Mouse (Mus musculus): ENCODE results near the gene Cnga1. TPM values are rescaled to one million over a fixed set of nuclear protein-coding genes. Genes with fewer than 3 reads are reported as not detected.
A peak's percentile ranks its signal among the peaks of the same experiment; 100 is the strongest.
"Not testable (repeated sequence)": the region's sequence is repeated elsewhere in the genome, so short reads cannot be mapped to it uniquely, and the experiment has no call there.

Gene Cnga1
- polyA plus RNA-seq, 1 experiment from 2014 or later: not detected

DNA sequence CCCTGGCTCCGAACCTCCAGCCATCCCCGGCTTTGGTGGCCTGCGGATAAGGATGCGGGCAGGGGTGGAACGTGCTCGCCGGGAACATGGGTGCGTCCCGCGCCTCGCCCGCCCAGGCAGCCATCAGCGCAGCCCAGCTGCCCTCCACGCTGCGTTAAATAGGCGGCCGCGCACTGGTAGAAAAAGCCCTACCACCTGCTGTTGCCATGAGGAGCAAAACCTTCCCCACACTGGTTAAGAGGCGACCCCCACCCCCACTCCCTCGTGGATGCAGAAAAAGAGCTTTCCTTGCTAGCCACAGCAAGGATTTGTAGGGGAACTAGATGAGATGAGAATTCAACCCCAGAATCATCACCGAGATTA lies 63.1 kb downstream of the Cnga1 start, which contains the start of gene Zar1:
TSS of gene Zar1 (minus strand) at position 285 of the 363 bp plus-strand sequence.
- not testable (repeated sequence) for H3K4me1 ChIP-seq (replicated peaks); H3K27ac ChIP-seq (replicated peaks); H3K36me3 ChIP-seq (replicated peaks); H3K9me3 ChIP-seq (replicated peaks); ATAC-seq (ENCODE audit: insufficient read depth); H3K9ac ChIP-seq
- peak within 1 kb of the TSS; percentile 58 for H3K4me2 ChIP-seq
- 9% methylated on average over 19 of the region's 21 CpGs for WGBS (ENCODE audit: insufficient replicate concordance)
- peak within 1 kb of the TSS; percentile 25 for H3K4me3 ChIP-seq (replicated peaks)
- peaks cover 44% of the 10 kb centered on the region for H3K27me3 ChIP-seq

DNA sequence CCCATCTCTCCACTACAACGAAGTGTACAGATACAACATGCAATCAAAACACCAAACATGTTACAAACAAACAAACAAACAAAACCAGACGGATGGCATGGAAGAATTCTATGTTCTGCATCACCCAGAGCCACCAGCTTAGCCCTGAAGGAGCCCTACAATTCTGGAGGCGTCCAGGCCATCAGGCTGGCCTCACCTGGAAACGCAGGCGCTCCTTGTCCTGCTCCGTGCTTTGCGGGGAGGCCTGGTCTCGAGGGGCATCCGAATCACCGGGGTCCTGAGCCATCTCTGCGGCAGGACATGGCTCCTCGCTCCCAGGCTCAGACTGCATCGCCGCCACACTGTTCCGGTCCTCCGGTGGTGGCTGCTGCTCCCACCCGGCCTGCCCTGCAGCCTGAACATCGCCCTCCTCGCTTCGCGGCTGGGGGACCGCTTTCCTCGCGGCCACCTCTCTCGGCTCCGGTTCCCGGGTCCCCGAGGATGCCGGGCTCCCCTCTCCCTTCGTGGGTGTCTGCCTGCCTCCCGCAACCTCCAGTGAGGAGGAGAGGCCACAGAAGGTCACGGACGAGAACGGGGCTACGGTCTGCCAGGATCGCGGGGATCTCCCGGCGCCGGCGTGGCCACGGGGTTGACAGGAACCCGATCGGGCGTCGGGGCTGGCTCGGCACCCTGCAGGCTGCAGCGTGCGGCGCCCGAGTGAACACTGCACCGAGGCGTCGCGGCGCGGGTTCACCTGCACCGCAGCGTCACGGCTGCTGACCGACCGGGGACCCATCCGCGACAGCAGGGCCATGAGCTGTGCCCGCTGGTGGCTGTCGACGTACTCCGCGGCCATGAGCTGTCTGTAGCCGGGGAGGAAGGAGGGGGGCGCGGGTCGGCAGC lies 63.7 kb downstream of the Cnga1 start:
- H3K9me3 ChIP-seq (replicated peaks); H3K4me1 ChIP-seq (replicated peaks); ATAC-seq (ENCODE audit: insufficient read depth); H3K27ac ChIP-seq (replicated peaks); H3K36me3 ChIP-seq (replicated peaks); H3K9ac ChIP-seq: not testable (repeated sequence)
- peak overlapping the region; percentile 58 for H3K4me2 ChIP-seq
- WGBS (ENCODE audit: insufficient replicate concordance): 5% methylated on average over 70 of the region's 73 CpGs
- peak overlapping the region; percentile 25 for H3K4me3 ChIP-seq (replicated peaks)
- peaks cover 40% of the 10 kb centered on the region for H3K27me3 ChIP-seq

DNA sequence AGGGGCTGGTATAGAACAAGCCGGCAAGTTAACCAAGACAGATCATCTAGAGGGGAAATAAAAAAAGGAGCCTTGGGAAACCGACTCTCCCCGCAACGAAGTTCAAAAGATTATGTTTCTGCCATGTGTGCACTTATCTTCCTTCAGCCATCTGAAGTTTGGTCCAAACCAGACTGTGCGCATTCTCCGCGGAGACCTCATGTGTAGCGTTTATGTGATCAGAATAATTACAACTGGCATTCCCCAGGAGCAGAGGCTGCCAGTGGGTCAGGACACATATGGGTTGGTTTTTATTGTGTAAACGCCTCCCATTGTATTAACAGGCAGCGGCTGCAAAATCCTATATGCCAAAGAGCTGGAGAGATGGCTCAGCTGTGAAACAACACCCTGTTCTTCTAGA lies 64.5 kb downstream of the Cnga1 start:
- not testable (repeated sequence) for H3K36me3 ChIP-seq (replicated peaks); ATAC-seq (ENCODE audit: insufficient read depth); H3K4me2 ChIP-seq; H3K4me3 ChIP-seq (replicated peaks); H3K9me3 ChIP-seq (replicated peaks); H3K4me1 ChIP-seq (replicated peaks); H3K27ac ChIP-seq (replicated peaks); H3K9ac ChIP-seq
- peaks cover 40% of the 10 kb centered on the region for H3K27me3 ChIP-seq
- 65% methylated on average over 10 of the region's 10 CpGs for WGBS (ENCODE audit: insufficient replicate concordance)

DNA sequence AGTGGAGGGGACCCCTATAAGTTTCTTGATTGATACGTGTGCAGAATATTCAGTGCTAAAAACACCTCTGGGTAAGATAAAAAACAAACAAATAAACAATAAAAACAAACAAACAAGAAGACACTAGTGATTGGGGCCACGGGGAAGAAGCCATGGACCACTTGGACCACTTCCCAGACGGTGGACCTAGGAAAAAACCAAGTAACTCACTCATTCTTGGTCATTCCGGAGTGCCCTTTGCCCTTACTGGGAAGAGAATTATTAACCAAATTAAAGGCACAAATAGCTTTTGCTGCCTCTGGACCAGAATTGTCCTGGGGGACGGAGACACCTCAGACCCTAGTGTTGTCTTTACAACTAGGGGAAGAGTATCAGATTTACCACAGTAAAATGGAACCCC lies 78.5 kb downstream of the Cnga1 start:
- Histone ChIP-seq H3K4me2 (no peak overlapping the region), H3K27me3 (no peaks in the 10 kb centered on the region), H3K36me3 (replicated peaks) (no peaks in the 10 kb centered on the region), H3K9me3 (replicated peaks) (no peaks in the 10 kb centered on the region), H3K27ac (replicated peaks) (no peak overlapping the region), H3K4me1 (replicated peaks) (peaks cover 3% of the 10 kb centered on the region; the same call in 1 of the 2 replicates), H3K9ac (no peak overlapping the region), H3K4me3 (replicated peaks) (no peak overlapping the region)
- WGBS (ENCODE audit: insufficient replicate concordance): 69% methylated on average over 5 of the region's 5 CpGs
- no peak for ATAC-seq (ENCODE audit: insufficient read depth)

DNA sequence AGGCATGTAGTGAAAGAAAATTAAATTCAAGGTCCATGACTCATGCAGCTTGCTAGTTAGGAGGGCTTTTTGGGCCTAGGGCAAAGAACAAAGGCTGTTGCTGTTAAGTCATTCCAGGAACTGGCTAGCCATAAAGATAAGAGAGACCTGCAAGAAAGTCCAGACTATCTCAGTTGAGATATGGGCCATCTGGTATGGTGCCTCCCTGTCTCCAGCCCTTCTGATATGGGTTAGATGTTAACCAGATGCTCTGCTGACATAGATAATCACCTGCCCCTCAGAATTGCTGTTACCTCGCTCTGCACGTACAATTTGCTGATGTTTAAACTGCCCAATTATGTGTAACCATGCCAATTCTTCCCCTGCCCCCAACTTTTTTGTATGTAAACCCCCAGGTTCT lies 80.9 kb downstream of the Cnga1 start:
- not testable (repeated sequence) for H3K36me3 ChIP-seq (replicated peaks); ATAC-seq (ENCODE audit: insufficient read depth); H3K4me3 ChIP-seq (replicated peaks); H3K9ac ChIP-seq; H3K27me3 ChIP-seq; H3K9me3 ChIP-seq (replicated peaks); H3K27ac ChIP-seq (replicated peaks); H3K4me2 ChIP-seq
- WGBS (ENCODE audit: insufficient replicate concordance): 41% methylated on average over 2 of the region's 2 CpGs
- H3K4me1 ChIP-seq (replicated peaks): peaks cover 15% of the 10 kb centered on the region

DNA sequence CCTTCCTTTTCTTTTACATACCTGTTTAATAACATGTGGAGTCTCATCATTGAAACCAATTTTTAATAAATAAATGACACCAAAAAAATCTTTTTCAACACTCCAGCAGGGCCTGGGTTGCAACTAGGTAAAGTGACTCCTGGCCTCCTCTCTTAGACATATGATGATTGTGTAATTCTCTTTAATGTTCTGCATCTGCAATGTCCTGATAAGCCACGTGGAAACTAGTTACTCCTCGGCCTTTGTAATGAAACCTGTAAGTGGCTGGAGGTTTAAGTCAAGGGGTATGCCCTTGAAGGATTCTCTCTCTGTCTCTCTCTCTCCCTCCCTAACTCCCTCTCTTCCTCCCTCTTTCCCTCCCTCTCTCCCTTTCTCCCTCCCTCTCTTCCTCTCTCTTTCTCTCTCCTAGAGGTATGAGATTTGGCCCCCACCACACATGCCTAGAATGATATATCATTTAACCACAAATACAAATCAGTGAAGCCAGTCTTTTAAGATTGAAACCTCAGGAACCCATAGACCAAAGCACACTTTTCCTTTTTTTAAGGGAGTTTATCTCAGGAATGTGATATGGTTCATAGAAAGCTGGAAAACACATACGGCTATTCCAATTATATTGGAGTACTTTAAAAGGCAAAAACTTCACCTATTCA lies 83.0 kb downstream of the Cnga1 start:
- Histone ChIP-seq H3K27me3 (no peaks in the 10 kb centered on the region), H3K36me3 (replicated peaks) (no peaks in the 10 kb centered on the region), H3K27ac (replicated peaks) (no peak overlapping the region), H3K4me2 (no peak overlapping the region), H3K9me3 (replicated peaks) (no peaks in the 10 kb centered on the region), H3K4me3 (replicated peaks) (no peak overlapping the region), H3K9ac (no peak overlapping the region), H3K4me1 (replicated peaks) (peaks cover 18% of the 10 kb centered on the region)
- ATAC-seq (ENCODE audit: insufficient read depth): no peak
- 35% methylated on average over 3 of the region's 3 CpGs for WGBS (ENCODE audit: insufficient replicate concordance)

DNA sequence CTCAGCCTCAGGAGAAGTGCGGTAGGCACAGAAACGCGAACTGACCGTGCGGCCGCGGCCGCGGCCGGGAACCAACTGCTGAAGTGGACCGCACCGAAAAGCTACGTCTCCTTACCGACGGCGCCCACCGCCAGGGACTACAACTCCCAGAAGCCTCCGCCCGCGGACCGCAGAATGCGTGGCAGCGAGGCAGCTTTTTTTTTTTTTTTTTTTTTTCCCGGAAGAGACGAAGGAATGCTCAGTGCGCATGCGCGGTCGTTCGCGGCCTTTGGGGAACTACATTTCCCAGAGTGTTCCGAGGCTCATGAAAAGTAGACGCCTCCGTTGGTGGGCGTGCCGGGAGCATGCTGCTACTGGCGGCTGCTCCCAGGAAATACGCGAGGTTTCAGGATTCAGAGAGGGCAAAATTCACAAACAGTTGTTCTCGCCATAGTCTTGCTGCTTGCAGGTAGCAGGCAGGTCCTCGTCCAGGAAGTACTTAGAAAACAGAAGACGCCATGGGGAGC lies 84.5 kb downstream of the Cnga1 start, which contains the start of gene Nfxl1:
TSS of gene Nfxl1 (minus strand) at position 141 of the 506 bp plus-strand sequence.
- under 1% methylated on average over 42 of the region's 42 CpGs for WGBS (ENCODE audit: insufficient replicate concordance)
- peaks cover 5% of the 10 kb centered on the region; the same call in 1 of the 2 replicates for H3K36me3 ChIP-seq (replicated peaks)

DNA sequence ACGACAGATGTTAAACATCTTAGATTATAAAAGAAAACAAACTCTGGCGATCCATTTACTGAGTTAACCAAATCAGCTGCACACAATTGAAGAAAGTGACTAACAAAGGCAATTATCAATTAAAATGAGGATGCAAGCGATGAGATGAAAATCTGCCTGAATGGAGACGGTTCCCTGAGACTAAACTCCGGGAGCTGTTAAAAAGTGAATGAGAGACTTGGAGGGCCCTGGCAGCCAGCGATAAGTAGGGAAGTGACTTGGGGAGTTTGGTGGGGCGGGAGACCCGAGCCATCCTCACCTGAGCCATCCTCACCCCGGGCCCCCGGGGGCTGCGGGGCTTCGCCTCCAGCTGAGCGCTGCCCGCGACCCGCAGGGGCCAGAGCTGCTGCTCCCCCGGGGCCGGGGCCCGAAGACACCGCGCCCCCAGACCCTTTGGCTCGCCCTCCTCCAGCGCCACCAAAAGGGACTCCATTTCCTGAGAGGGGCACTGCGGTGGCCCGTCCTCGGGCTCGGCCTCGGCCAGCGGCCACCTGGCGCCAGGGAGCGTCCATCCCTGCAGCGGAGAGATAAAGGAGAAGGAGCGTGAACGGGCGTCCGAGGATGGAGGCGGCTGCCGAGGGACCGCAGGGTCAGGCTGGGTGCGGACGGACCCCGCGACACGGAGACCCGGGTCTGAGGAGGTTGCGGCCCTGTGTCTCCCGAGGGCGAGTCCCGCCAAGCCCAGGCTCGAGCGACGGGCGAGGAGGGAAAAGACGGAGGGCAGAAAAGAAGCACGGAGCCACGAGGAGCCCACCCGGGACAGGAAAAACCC lies 85.2 kb downstream of the Cnga1 start:
- peaks cover 18% of the 10 kb centered on the region for H3K4me1 ChIP-seq (replicated peaks)
- H3K9ac ChIP-seq: peak overlapping the region; percentile 88
- H3K36me3 ChIP-seq (replicated peaks): peaks cover 7% of the 10 kb centered on the region; the same call in 1 of the 2 replicates
- peak; percentile 82 for ATAC-seq (ENCODE audit: insufficient read depth)
- 2% methylated on average over 55 of the region's 57 CpGs for WGBS (ENCODE audit: insufficient replicate concordance)
- peak overlapping the region; percentile 73 for H3K27ac ChIP-seq (replicated peaks)
- H3K4me2 ChIP-seq: peak overlapping the region; percentile 98
- no peaks in the 10 kb centered on the region for H3K27me3 ChIP-seq
- no peaks in the 10 kb centered on the region for H3K9me3 ChIP-seq (replicated peaks)
- H3K4me3 ChIP-seq (replicated peaks): peak overlapping the region; percentile 85

More for the DNA sequence above, 84.5 kb downstream of the Cnga1 start, which contains the start of gene Nfxl1:
- peak within 1 kb of the TSS; percentile 73 for H3K27ac ChIP-seq (replicated peaks)
- peak; percentile 96 for ATAC-seq (ENCODE audit: insufficient read depth)
- H3K27me3 ChIP-seq: no peaks in the 10 kb centered on the region
- no peaks in the 10 kb centered on the region for H3K9me3 ChIP-seq (replicated peaks)
- H3K4me1 ChIP-seq (replicated peaks): peaks cover 18% of the 10 kb centered on the region
- H3K4me3 ChIP-seq (replicated peaks): peak within 1 kb of the TSS; percentile 85
- H3K4me2 ChIP-seq: peak within 1 kb of the TSS; percentile 98
- H3K9ac ChIP-seq: peak within 1 kb of the TSS; percentile 88

DNA sequence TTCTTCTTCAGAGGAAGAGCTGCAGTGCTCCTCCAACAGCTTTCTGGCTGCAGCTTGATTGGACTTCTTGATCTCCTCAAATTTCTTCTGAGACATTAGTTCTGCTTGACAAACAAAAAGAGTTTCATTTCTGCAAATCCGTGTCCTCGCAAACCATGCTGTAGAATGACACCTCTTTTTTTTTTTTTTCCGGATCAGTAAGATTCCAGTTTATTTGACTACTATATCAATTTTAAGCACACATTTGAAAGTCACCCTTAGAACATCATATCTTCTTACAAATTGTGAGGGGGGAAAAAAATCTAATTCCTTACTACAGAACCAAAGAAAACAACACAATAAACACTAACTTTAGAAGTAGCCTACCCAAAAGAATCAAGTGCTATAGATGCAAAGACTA lies 87.8 kb downstream of the Cnga1 start:
- Histone ChIP-seq H3K36me3 (replicated peaks) (peaks cover 12% of the 10 kb centered on the region; the same call in 1 of the 2 replicates), H3K9ac (no peak overlapping the region), H3K9me3 (replicated peaks) (no peaks in the 10 kb centered on the region), H3K4me2 (no peak overlapping the region), H3K4me3 (replicated peaks) (no peak overlapping the region), H3K27me3 (no peaks in the 10 kb centered on the region), H3K27ac (replicated peaks) (no peak overlapping the region), H3K4me1 (replicated peaks) (peaks cover 18% of the 10 kb centered on the region)
- no peak for ATAC-seq (ENCODE audit: insufficient read depth)
- 69% methylated on average over 3 of the region's 3 CpGs for WGBS (ENCODE audit: insufficient replicate concordance)

All from liver, embryonic 15.5 days (tissue).